Mouse (Mus musculus): ENCODE measurements around the gene Arrdc4. TPM values are rescaled to one million over a fixed set of nuclear protein-coding genes. Genes with fewer than 3 reads are reported as not detected.

Gene Arrdc4
- 2.5 and 5.3 TPM in 2 replicates for polyA plus RNA-seq (2012)

GRCm38 (mm10) chr7:68748761-68749635, at the start of gene Arrdc4:
Arrdc4 (minus strand) TSS chr7:68749241.

